Mouse (Mus musculus) brown adipose tissue, adult 24 weeks (tissue): Measurements from ENCODE around the gene Pou5f2. TPM values are rescaled to one million over a fixed set of nuclear protein-coding genes. Genes with fewer than 3 reads are reported as not detected.

Source experiments
- polyA plus RNA-seq: library from polyadenylated mRNA; stranded (reverse); fragments of >200 nt; gene quantifications from 2 replicates; pipeline ENCODE4 v1.2.4, GENCODE M21; 2012; ENCODE audit not compliant: missing spikeins, insufficient read depth, insufficient read length

Gene Pou5f2
- polyA plus RNA-seq, 1 experiment: not detected

Other genes starting within 250 kb of the Pou5f2 start
- gene Nr2f1, start 174.9 kb downstream of the Pou5f2 start, polyA plus RNA-seq: 1.1 and 1.2 TPM in 2 replicates